Comparison of ENCODE assay signal across 16 mouse cellular contexts in genomic region chr13:70832593-70833138, GRCm38 (mm10). TPM values are rescaled to one million over a fixed set of nuclear protein-coding genes. Genes with fewer than 3 reads are reported as not detected.
"Had no signal": no experiment of that assay in that cellular context is flagged by ENCODE, and none has a peak within 500 bp of the region (broad histone marks: within the 10 kb centered on the region; RNA-seq: fewer than 3 reads in every experiment).

No protein-coding gene starts in this region.

- H3K9ac ChIP-seq: liver, embryonic 14.5 days; lung, embryonic 14.5 days; midbrain, embryonic 12.5 days had no signal

- H3K4me3 ChIP-seq: midbrain, embryonic 10.5 days; midbrain, embryonic 12.5 days had no signal

- H3K4me2 ChIP-seq: lung, embryonic 14.5 days; midbrain, embryonic 12.5 days had no signal

- H3K27me3 ChIP-seq: midbrain, embryonic 12.5 days had no signal

- ATAC-seq: midbrain, embryonic 16.5 days had no signal

- DNase-seq: lung, adult 18-20 months; lung, embryonic 14.5 days; lung, postnatal 10 days; lung, postnatal 4 days; midbrain, embryonic 14.5 days; right cerebral cortex, postnatal 14 days; thymus, adult 18-20 months; thymus, postnatal 14 days; thymus, postnatal 36 days had no signal

- H3K27ac ChIP-seq: liver, embryonic 14.5 days; midbrain, embryonic 10.5 days; midbrain, embryonic 12.5 days had no signal

- H3K36me3 ChIP-seq: midbrain, embryonic 10.5 days; midbrain, embryonic 12.5 days had no signal

- H3K4me1 ChIP-seq: midbrain, embryonic 12.5 days had no signal

- H3K9me3 ChIP-seq: midbrain, embryonic 10.5 days; midbrain, embryonic 12.5 days had no signal

RNA-seq across cellular contexts. Expression of gene Adamts16, which starts 8.9 kb away (rescaled TPM):
- total RNA-seq: megakaryocyte, adult 5-6 weeks; megakaryocyte-erythroid progenitor cell, adult 5-6 weeks; neutrophil, adult 5-6 weeks had no signal
